Mouse (Mus musculus) forebrain, embryonic 13.5 days (tissue): Measurements from ENCODE around the gene Slc22a5. TPM values are rescaled to one million over a fixed set of nuclear protein-coding genes. Genes with fewer than 3 reads are reported as not detected.

ENCODE experiments used
- ATAC-seq: fragments of 200-750 bp; cut with Nextera tagmentation; 2 replicates; pipeline ENCODE4 v1.8.0; 2017
- H3K27ac ChIP-seq: fragments of 300-500 bp; sonication (generic); 2 replicates; pipeline ENCODE4 v1.5.1; 2015; ENCODE audit warnings: inconsistent platforms, mild to moderate bottlenecking, moderate library complexity
- H3K27me3 ChIP-seq: fragments of 300-500 bp; sonication (generic); 2 replicates; pipeline ENCODE4 v1.6.1; 2015; ENCODE audit warnings: mild to moderate bottlenecking, inconsistent platforms
- H3K36me3 ChIP-seq: fragments of 300-500 bp; sonication (generic); 2 replicates; pipeline ENCODE4 v1.6.1; 2015; ENCODE audit warnings: mild to moderate bottlenecking, inconsistent platforms; ENCODE audit not compliant: poor library complexity, severe bottlenecking
- H3K4me1 ChIP-seq: fragments of 300-500 bp; sonication (generic); 2 replicates; pipeline ENCODE4 v1.6.1; 2015; ENCODE audit warnings: inconsistent platforms
- H3K4me2 ChIP-seq: fragments of 300-500 bp; sonication (generic); 2 replicates; pipeline ENCODE4 v1.6.1; 2015; ENCODE audit warnings: inconsistent platforms, mild to moderate bottlenecking, moderate library complexity
- H3K4me3 ChIP-seq: fragments of 300-500 bp; sonication (generic); 2 replicates; pipeline ENCODE4 v1.5.1; 2015; ENCODE audit warnings: mild to moderate bottlenecking, inconsistent platforms
- H3K9ac ChIP-seq: fragments of 300-500 bp; sonication (generic); 2 replicates; pipeline ENCODE4 v1.6.1; 2015; ENCODE audit warnings: mild to moderate bottlenecking, inconsistent platforms
- H3K9me3 ChIP-seq: fragments of 300-500 bp; sonication (generic); replicated peaks from 2 replicates; pipeline ENCODE4 v1.6.1; 2016; ENCODE audit warnings: inconsistent platforms
- WGBS: fragments of 180-500 bp; shearing (Covaris S2); methylation state at CpG from one replicate; pipeline ENCODE4 v1.1.7; 2015; 5-methylcytosine and 5-hydroxymethylcytosine counted together
- polyA plus RNA-seq: library from polyadenylated mRNA; unstranded; fragments of >200 nt; fragmentation: Nextera tagmentation; extraction: Ambion mirVana; gene quantifications from 2 replicates; pipeline ENCODE4 v1.2.1, GENCODE M21; 2015

Gene Slc22a5
- polyA plus RNA-seq, 1 experiment from 2014 or later, result 6.9 TPM

DNA sequence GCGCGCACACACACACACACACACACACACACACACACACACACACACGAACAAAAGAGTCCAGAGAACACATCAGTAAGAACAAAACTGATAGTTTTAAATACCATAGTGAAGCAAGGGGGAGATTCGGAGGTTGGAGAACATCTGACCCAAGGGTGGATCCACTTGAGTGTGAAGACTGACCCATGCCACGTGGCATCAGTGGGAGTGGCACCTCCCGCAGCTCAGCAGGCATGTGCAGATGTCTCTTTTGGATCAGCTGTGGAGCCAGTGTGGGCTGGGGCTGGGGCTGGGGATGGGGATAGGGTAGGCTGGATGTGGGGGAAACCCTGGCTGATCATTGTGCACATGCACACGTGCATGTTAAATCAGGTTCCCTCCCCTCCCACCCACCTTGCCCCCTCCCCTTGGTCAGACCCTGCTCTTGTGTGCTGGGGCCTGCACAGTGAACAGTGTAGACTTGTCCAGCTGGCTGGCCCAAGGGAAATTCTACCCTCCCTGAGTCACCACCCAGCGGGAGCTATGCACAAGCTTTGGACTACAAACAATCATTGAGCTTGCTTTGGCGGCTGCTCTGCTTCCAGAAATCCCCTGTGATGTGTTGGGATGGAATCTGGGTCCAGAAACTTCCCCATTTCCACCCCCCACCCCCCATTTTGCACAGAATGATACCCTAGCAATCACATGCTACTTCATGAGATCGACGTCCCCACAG is 70.1 kb downstream of the Slc22a5 start:
- H3K9me3 ChIP-seq, result no peaks in the 10 kb centered on the region
- WGBS, result 85% methylated on average over 11 of the region's 11 CpGs
- H3K4me3 ChIP-seq, result no peak overlapping the region
- no peak overlapping the region for H3K9ac ChIP-seq
- no peaks in the 10 kb centered on the region for H3K4me1 ChIP-seq
- no peaks in the 10 kb centered on the region for H3K27me3 ChIP-seq
- no peak overlapping the region for H3K27ac ChIP-seq
- no peak overlapping the region for H3K4me2 ChIP-seq
- no peak for ATAC-seq
- no peaks in the 10 kb centered on the region for H3K36me3 ChIP-seq

DNA sequence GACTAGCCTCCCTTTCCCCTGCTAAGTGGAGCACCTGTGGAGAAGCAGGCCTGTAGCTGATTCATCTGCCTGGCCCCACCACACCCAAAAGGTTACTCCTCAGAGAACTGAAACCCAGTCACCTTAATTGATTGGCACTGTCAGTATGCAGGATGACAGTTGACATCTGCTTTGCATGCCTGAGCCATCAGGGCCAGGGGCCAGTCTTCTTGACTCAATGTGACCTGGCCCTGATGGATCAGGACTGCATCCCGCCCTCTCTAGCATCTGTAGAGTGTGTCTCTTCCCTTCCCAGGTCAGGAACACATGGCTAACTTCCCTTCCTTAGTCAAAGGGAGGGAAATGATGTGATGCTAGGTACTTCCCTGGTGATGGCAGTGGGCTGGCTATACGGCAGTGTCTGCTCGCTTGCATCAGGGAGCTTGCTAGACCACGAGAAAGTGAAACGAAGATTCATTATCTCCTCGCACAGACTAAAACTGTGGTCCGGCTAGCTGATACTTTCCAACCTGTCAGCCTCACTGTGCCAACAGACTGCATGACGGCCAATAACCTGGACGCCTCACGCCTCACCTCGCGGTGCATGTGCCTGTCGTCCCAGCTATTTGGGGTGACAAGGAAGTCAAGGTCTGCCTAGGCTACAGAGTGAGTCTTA is 70.8 kb downstream of the Slc22a5 start:
- Histone ChIP-seq H3K36me3 (no peaks in the 10 kb centered on the region), H3K9ac (no peak overlapping the region)
- 92% methylated on average over 13 of the region's 13 CpGs for WGBS

GRCm38 (mm10) chr11:53819511-53819910 is 71.9 kb downstream of the Slc22a5 start:
- no peaks in the 10 kb centered on the region for H3K9me3 ChIP-seq
- no peak for ATAC-seq
- H3K27me3 ChIP-seq, result no peaks in the 10 kb centered on the region
- no peak overlapping the region for H3K4me2 ChIP-seq
- H3K27ac ChIP-seq, result no peak overlapping the region
- H3K9ac ChIP-seq, result no peak overlapping the region
- no peaks in the 10 kb centered on the region for H3K36me3 ChIP-seq
- H3K4me3 ChIP-seq, result no peak overlapping the region
- 91% methylated on average over 6 of the region's 6 CpGs for WGBS
- no peaks in the 10 kb centered on the region for H3K4me1 ChIP-seq

More for the DNA sequence above, 70.8 kb downstream of the Slc22a5 start:
- Histone ChIP-seq H3K27ac (no peak overlapping the region), H3K27me3 (no peaks in the 10 kb centered on the region), H3K4me3 (no peak overlapping the region), H3K4me2 (no peak overlapping the region), H3K9me3 (no peaks in the 10 kb centered on the region), H3K4me1 (no peaks in the 10 kb centered on the region)
- ATAC-seq, result no peak

DNA sequence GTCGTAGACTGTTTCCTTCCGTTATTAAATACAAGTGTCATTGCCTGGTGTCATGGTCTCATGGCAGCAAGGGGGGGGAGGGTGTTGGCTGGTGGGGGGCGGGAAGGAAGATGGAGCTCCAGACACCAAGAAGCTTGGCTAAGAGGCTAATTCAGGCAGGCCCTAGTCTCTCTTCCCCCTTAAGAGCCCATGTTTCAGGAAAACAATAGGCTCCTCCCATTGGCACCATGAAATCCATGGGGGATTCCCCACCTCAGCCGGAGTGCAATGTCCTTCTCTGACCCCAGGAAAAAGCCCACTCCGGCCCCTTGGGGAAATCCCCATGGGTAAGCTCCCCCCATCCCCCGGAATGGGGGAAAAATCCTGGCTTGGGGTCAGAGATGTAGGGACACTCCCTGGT is 72.7 kb downstream of the Slc22a5 start:
- Histone ChIP-seq H3K36me3 (no peaks in the 10 kb centered on the region), H3K9me3 (no peaks in the 10 kb centered on the region), H3K4me2 (no peak overlapping the region), H3K9ac (no peak overlapping the region), H3K4me3 (no peak overlapping the region), H3K4me1 (no peaks in the 10 kb centered on the region), H3K27ac (no peak overlapping the region), H3K27me3 (no peaks in the 10 kb centered on the region)
- WGBS, result 82% methylated on average over 6 of the region's 6 CpGs
- no peak for ATAC-seq

GRCm38 (mm10) chr11:53816841-53817375 is 74.6 kb downstream of the Slc22a5 start:
- no peak overlapping the region for H3K4me3 ChIP-seq
- H3K9me3 ChIP-seq, result no peaks in the 10 kb centered on the region
- WGBS, result 87% methylated on average over 5 of the region's 5 CpGs
- H3K4me2 ChIP-seq, result no peak overlapping the region
- no peaks in the 10 kb centered on the region for H3K27me3 ChIP-seq
- no peak overlapping the region for H3K9ac ChIP-seq
- H3K36me3 ChIP-seq, result no peaks in the 10 kb centered on the region
- no peak overlapping the region for H3K27ac ChIP-seq
- H3K4me1 ChIP-seq, result no peaks in the 10 kb centered on the region
- ATAC-seq, result no peak

- no peaks in the 10 kb centered on the region for H3K4me1 ChIP-seq
- no peak for ATAC-seq
- H3K4me2 ChIP-seq, result no peak overlapping the region
- 61% methylated on average over 3 of the region's 3 CpGs for WGBS
- H3K27ac ChIP-seq, result no peak overlapping the region
- H3K36me3 ChIP-seq, result no peaks in the 10 kb centered on the region
- no peaks in the 10 kb centered on the region for H3K9me3 ChIP-seq
- no peak overlapping the region for H3K9ac ChIP-seq
- no peak overlapping the region for H3K4me3 ChIP-seq
- H3K27me3 ChIP-seq, result no peaks in the 10 kb centered on the region
Observed at GRCm38 (mm10) chr11:53814810-53815209, 76.7 kb downstream of the Slc22a5 start.

Other genes with a start within 250 kb of the Slc22a5 start
- gene Rad50, start 184.3 kb downstream of the Slc22a5 start, polyA plus RNA-seq, result 17.7 and 18.2 TPM in 2 replicates
- gene Il5, start 170.9 kb downstream of the Slc22a5 start, polyA plus RNA-seq, result not detected in 2 replicates
- 2.6 and 2.7 TPM in 2 replicates for gene Irf1, start 121.6 kb downstream of the Slc22a5 start, polyA plus RNA-seq
- not detected in 2 replicates for gene Gm17334, start 118.5 kb downstream of the Slc22a5 start, polyA plus RNA-seq
- gene Gm12216, start 32.4 kb downstream of the Slc22a5 start, polyA plus RNA-seq, result 0.41 TPM in 1 of 2 replicates, not detected in the other
- gene Slc22a21, start 88.7 kb upstream of the Slc22a5 start, polyA plus RNA-seq, result 0.80 and 1.7 TPM in 2 replicates
- gene Slc22a4, start 136.4 kb upstream of the Slc22a5 start, polyA plus RNA-seq, result 0.21 and 0.74 TPM in 2 replicates
- gene Pdlim4, start 177.4 kb upstream of the Slc22a5 start, polyA plus RNA-seq, result 36.2 and 38.3 TPM in 2 replicates
- 5.5 and 5.6 TPM in 2 replicates for gene P4ha2, start 208.4 kb upstream of the Slc22a5 start, polyA plus RNA-seq